Mouse (Mus musculus): Measurements from ENCODE around the gene Gzmm.

Gzmm gene

DNA sequence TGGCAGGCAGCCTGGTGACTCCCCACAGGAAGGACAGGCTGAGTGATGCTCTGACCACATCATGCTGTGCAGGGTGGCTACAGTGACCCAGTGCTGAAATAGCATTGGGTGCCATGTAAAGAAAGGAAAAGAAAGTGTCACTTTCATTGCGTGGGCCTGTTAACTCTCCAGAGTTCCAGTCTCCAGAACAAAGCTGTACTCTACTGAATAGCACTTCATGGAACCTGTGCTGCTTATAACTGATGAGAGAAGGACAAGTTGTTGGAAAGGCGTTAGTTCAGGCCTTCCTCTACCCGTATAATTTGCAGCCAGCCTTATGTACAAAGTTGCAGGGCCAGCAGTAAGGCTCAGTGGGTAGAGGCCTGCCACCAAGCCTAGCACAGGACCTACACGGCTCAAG is at the start of gene Gzmm:
TSS of gene Gzmm (plus strand) at position 301 of the 400 bp plus-strand sequence.
- DNase-seq (ENCODE audit: low spot score): no peak

DNA sequence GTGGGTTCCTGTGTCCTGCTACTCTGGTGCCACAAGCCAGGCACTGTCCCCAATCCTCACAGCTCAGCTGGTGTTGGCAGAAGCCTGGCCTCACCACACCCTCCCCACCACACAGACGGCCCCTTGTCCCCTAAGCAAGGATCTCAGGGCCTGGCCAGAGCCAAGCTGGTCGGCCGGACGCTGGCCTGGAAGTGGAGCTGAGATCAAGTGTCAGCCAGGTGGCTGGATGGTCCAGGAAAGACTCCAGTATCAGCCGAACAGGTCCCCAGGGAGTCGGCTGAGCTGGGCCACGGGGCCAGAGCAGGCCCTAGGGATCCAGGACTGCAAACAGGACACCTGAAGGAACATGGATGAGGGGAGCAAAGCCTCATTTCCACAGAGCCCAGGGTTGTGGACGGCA is 43.1 kb upstream of the Gzmm start, which contains the start of gene Odf3l2:
TSS of gene Odf3l2 (minus strand) at position 28 of the 400 bp plus-strand sequence.
- no peak for DNase-seq (ENCODE audit: low spot score)

DNA sequence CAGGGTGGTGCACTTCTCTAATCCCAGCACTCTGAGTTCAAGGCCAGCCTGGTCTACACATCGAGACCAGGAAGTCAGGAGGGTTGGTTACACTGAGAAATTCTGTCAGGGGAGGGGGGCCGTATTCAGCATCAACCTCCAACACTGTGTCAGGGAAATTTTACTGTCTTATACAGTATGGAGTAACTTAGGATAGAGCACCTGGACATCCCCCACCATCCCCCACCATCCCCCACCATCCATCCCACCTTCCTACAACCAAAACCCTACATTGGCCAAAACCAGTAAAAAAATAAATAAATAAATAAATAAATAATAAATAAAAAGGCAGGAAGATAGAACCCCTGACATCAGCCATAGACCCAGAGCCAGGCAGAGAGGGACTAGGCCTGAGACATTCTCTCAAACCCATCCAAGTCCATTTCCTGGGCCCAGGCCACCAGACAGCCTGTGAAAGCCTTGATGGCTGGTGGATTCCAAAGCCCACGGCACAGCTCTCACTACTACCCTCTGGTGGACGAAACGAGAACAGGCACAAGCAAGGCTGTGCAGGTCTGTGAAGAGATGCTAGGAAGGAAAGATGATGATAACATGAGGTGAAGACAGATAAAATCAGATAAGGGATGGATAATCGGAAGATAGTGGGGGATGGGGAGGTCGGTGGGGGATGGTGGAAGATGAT is 39.6 kb upstream of the Gzmm start:
- DNase-seq (ENCODE audit: low spot score): peak; percentile 58

DNA sequence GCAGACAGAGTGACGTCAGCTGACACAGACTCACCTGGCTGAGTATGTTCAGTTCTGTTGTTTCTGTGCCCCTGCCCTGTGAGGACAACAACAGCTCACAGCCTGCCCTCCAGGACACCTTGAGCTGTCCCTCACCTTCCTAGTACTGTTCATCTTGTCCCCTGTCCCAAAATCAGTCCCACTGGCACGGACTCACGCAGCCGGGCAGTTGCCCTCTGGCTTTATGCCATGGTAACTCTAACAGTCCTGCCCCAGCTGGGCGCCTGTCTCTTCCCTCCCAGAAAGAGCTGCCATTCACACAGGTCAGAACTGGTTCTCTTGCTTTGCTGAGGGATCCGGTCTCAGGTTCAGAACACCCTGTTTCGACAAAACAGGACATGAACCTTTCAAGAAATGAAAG is 36.0 kb upstream of the Gzmm start:
- DNase-seq (ENCODE audit: low spot score): no peak

DNA sequence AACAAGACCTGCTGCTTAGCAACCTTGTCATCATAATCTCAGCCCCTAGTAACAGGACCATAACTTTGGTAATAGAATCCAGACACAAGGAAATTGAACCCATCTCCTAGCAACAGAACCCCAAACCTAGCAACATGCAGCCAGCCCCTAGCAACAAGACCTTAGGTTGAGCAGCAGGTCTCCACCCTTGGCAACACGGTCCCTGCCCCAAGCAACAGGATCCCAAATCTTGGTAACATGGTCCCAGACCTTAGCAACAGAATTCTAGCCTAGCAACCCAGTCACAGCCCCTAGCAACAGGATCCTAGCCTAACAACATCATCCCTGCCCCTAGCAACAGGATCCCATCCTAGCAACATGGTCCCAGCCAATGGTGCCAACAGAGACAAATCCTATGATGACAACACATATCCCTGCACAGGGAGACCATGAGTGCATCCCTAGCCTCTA is 33.8 kb upstream of the Gzmm start:
- DNase-seq (ENCODE audit: low spot score): no peak

DNA sequence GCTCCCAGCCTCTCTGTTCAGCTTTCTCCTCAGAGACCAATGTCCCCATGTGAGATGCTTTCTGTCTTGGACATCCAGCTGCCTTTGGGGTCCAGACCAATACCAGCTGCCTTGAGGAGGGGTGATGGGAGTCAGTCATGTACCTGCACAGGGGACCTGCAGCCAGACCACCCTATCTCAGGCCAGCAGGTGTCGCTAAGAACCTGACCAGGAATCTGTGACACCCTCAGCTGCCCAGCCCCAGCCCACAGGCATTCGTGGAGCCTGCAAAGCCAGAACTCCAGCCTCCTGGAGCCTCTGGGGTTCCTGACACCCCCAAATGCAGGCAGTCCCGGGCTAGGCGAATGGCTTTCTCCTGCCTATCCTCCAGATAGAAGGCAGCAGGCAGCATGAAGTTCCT is 30.0 kb upstream of the Gzmm start:
- DNase-seq (ENCODE audit: low spot score): no peak

DNA sequence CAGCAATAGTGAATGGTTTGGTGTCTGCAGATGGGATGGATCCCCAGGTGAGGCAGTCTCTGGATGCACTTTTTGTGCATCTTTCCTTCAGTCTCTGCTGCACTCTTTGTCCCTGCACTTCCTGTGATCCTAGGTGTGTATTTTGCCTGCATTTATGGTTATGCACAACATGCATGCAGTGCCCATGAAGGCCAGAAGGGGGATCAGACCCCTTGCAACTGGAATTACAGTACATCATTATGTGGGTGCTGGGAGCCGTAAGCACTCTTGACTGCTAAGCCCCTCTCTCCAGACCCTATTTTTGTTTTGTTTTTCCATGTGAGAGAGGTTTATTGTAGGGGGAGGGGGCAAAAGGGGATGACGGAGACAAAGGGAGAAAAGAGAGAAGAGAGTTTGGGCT is 28.5 kb upstream of the Gzmm start:
- no peak for DNase-seq (ENCODE audit: low spot score)

DNA sequence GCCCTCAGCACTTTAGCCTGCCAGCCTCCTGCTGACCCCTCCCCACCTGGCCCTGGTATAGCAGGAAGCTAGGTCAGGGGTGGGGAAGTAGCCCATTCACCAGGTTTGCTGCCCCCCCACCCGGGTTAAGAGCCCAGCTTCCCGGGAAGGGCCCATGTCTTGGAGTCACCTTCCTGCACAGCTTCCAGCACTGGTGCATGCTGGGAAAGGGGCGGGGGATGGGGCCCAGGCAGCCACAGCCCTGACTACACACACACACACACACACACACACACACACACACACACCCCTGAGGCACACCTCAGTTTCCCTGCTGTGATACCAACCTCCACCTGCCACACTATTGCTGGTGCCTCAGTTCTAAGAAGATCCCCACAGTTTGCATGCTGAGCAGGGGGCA is 27.0 kb upstream of the Gzmm start:
- no peak for DNase-seq (ENCODE audit: low spot score)

DNA sequence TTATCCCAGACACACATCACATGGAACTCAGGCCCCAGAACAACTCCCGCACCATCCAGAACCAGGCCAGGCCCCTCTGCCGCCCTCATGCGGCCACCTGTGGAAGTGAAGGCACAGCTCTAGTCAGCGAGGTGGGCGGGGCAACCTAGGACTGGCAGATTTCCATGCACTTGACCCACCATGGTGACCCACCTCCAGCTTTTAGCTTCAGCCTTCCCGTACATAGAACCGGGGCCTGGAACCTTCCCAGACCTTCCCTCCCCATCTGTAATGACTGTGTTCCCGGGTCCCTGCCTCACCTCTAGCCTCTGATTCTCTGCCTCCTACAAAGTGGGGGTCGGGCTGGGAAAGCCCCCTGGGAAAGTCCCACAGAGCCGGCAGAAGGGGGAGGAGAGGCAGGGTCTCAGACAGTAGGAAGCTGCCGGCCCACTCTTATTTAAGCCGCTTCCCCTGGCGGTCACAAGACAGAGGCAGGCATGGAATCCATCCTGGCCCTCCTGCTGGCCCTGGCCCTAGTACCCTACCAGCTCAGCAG is 24.6 kb upstream of the Gzmm start, which contains the start of gene Madcam1:
TSS of gene Madcam1 (plus strand) at position 429 of the 535 bp plus-strand sequence.
- DNase-seq (ENCODE audit: low spot score): peak; percentile 54

DNA sequence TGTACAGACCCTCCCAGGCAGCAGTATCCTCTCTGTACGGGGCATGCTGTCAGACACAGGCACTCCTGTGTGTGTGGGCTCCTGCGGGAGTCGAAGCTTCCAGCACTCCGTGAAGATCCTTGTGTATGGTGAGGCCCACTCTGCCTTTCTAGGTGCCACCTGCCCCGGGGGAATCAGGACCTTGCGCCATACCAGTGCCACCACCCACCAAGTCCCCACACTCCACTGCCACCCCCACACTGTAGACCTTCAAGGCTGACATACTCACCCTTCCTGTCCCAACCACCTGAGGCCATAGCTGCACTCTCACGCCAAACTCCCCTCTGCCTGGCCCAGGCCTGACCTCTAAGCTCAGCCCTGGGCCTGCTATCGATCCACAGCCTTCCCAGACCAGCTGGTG is 23.8 kb upstream of the Gzmm start:
- no peak for DNase-seq (ENCODE audit: low spot score)

DNA sequence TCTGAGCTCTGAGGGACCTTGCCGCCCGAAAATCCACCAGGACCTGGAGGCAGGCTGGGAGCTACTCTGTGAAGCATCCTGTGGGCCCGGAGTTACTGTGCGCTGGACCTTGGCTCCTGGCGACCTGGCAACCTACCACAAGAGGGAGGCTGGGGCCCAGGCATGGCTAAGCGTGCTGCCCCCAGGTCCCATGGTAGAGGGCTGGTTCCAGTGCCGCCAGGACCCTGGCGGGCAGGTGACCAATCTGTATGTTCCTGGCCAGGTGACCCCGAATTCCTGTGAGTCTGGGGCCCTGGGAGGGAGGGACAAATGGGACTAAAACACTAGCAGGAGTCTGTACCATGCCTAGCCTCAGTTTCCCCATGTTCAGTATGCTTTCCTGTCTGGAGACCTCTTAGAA is 22.3 kb upstream of the Gzmm start:
- no peak for DNase-seq (ENCODE audit: low spot score)

DNA sequence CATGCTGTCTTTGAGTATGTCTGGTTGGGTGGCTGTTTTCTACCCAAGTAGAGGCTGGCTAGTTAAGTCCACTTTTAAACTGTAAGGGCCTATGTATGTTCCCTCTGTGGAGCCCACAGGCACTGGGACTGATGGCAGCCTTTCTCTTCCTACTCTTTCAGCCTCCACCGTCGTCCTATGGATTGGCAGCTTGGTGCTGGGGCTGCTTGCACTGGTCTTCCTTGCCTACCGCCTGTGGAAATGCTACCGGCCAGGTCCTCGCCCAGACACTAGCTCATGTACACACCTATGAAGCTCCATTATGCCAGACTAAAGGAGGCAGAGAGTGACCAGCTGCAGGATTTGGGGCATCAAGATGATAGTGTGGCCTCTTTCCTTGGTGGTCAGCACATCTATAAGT is 20.7 kb upstream of the Gzmm start:
- DNase-seq (ENCODE audit: low spot score): no peak

DNA sequence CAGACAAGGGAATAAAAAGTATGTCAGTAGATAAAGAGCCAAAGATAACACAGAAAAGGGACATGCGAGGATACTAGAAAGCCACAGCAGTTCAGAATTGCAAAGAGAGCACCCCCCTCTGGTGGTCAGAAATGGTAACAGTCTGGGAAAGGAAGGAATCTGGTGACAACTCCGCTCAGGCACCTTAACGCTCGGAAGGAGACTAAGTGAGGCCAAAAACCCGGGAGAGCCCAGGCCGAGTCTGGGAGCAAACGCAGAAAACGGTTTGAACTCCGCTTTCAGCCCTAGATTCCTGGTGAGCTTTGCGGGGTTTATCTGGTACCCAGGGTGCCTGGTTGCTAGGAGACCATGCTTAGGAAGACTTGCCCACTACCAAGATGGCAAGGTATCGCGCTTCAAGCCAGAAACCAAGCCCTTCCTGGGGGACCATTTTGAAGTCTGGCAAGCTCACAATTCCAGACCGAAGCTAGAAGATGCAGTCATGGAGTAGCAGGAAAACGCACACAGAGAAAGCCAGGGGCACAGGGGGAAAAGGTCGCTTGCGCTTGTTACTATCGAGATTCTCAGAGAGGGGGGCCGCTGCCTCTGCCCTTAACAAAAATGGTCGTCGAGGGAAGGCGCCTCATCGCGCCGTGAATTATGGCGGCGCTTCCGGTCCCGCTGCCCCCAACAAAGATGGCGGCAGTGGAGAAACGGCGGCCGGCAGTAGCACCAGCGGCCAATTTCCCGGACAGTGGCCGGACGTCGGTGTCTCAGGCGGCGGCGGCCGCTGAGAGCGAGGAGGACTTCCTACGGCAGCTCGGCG is 19.8 kb upstream of the Gzmm start, which contains the start of gene Tpgs1:
TSS of gene Tpgs1 (plus strand) at position 599 of the 805 bp plus-strand sequence.
- peak; percentile 86 for DNase-seq (ENCODE audit: low spot score)

DNA sequence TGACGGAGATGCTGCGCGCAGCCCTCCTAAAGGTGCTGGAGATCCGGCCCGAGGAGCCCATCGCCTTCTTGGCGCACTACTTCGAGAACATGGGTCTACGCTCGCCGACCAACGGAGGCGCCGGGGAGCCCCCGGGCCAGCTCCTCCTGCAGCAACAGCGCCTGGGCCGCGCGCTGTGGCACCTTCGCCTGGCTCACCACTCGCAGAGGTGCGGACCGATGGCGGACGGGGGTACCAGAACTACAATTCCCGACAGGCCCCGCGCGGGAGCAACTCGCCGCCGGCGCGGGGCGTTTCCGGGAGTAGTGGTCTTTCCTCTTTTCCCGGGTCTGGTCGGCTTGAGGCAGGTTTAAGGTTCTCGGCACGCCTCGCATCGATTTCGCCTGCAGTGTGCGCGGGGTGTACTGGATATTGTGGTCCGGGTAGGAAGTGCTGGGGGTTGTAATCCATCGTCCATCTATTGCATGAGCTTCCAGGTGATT is 19.2 kb upstream of the Gzmm start:
- DNase-seq (ENCODE audit: low spot score): peak; percentile 76

DNA sequence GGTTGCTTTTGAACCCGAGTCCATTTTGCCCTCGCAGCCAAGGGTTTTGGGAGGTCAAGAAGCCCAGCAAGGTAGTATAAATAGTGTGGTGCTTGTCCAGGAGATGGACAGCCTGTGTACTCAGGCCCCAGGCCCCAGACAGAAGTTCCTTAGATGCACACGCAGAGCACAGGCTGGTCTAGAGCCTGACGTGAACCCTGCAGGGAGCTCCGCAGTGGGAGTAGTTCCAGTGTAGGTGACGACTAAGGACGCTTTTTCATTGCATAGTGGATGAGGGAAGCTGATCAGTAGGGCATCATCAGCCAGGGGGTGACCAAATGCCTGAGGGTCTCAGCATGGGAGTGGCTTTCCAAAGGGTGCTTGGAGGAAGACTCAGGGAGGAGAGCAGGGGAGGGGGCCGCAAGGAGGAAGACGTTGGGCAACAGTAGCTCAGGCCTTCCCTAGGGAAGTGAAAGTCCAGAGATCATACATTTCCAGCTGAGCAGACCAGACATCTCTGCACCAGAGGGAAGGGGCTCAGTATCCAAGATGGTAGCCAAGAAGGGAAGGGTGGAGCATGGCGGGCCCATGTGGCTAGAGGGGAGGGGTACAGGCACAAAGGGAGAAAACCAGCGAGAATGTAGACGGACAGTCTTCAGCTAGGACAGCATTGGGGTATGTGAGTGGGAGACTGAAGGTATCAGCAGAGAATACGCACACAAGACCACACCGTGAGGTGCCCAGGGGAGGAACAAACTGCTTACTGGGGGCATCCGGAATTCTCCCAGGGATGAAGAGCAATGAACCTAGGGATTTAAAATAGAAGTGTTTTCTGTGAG is 18.5 kb upstream of the Gzmm start:
- DNase-seq (ENCODE audit: low spot score): peak; percentile 3

DNA sequence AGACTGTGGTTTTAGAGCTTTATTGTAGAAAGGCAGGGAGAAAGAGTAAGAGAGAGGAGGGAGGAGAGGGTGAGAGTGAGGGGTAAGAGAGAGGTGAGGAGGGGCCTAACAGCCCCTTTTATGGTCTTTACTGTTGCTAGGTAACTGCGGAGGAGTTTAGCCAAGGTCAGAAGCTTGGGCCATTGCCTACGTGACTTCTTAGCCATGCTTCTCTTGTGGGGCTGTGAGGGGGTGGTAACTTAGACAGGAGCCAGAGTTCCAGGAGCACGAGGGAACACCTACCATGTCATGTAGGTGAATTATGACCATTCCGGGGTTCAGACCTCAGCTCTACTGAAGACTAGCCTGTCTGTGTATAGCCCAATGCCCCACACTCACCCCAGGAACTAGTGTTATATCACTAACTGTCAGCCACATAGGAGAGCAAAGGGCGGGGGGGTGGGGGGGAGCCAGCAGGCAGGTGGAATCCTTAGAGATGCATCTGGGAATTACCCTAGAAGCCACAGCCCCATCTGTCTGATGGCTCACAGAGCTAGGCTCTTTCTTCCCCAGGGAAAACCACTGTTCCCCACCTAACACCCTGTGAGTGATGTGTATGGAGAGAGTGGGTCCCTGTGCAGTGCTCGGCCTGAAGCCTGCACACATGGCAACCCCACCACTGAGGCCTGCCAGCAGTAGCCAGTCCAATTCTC is 17.3 kb upstream of the Gzmm start:
- DNase-seq (ENCODE audit: low spot score): peak; percentile 4

DNA sequence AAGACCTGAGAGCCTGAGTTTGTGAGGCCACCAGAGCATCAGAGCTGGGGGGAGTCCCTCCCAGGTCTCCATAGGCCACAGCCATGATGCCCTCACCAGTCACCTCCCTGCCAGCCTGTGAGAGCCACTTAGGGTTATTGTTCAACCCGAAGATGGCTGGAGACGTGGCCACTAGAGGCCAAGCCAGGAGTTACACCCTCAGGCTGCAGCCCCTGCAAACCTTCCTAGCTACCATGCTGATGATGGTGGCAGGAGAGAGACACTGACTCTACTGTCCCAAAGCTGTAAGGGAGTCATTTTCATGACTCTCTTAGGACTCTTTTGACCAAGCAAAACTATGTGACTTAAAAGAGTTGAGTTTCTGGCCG is 16.7 kb upstream of the Gzmm start:
- peak; percentile 3 for DNase-seq (ENCODE audit: low spot score)

DNA sequence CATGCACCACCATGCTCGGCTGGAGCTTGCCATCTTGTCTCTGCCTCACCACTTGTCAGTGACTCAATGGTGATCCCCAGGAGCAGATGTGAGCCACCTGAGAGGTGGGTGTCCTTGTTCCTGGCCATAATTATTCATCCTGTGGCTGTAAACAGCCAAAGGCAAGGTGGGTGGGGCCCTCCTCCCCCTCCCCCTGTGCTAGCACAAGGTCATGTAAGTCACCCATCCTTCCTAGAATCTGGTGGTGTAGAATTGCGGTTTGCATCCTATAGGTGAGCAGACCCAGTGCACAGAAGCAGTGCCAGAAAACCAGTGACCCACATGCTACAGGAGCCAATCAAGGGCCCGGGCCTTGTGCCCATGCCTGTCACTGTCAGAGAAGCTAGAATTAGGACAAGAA is 15.8 kb upstream of the Gzmm start:
- DNase-seq (ENCODE audit: low spot score): no peak

DNA sequence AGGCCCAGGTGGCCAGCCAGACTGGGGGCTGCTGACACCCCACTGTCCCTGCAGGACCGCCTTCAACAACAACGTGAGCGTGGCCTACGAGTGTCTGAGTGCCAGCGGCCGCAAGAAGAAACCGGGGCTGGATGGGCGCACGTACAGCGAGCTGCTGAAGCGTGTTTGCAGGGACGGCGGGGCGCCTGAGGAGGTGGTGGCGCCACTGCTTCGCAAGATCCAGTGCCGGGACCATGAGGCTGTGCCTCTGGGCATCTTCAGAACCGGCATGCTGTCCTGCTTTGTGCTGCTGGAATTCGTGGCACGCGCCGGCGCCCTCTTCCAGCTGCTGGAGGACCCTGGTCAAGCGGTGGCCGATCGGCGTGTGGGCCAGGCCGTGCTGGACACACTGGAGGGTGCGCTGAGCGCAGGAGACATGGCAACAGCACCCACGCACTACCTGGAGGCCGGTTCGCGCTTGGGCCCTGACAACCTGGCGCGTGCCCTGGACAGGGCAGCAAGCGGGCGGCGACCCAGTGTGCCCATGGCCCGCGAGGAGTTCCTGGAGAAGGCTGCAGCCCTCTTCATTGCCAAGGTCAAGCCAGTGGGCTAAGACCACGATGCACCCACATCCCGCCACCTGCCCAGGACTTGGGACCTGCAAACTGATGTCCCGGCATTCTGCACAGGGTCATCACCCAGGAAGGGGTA is 13.3 kb upstream of the Gzmm start:
- peak; percentile 7 for DNase-seq (ENCODE audit: low spot score)

DNA sequence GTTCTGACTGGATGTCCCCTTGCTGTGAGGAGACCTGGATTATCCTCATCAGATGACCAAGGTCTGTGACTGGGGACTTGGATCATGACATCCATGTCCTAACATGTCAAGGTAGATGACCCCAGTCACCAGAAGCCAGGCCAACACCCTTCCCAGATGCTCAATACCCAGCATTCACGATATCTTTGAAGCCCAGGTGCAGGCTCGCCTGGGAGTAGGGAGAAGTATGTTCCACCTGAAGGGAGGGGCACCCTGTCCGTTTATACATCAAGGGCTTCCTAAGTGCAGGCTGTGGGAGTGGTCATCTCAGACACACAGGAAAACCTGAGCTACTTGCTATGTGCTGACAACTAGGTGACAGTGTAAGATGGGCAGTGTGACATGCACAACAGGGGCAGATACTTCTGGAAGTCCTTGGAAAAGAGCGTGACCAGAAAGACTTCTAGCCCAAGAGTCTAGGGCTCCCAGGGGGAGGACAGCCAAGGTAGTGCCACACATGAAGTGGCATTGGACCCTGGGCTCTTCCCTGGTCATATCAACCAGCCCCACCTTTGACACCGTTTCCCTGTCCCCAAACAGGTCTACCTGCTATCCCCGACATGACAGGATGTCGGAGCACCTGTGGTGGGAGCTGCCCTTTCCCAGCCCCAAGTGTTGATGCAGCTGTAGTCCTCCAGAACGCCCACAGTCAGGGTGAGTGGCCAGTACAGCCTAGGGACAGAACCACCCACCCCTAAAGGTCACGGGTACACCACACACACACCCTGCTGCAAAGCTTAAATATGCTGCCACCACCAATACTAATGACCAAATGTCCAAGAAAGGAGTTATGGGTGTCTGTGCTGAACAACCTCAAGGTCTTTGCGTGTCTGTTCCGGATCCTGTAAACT is 8.0 kb upstream of the Gzmm start:
- peak; percentile 22 for DNase-seq (ENCODE audit: low spot score)
